Mouse (Mus musculus) embryonic facial prominence, embryonic 11.5 days (tissue): ENCODE measurements around the gene 5730596B20Rik. TPM values are rescaled to one million over a fixed set of nuclear protein-coding genes. Genes with fewer than 3 reads are reported as not detected.

Experiments used
- ATAC-seq: fragments of 200-750 bp; cut with Nextera tagmentation; replicated peaks from 2 replicates; pipeline ENCODE4 v1.8.0; 2017; ENCODE audit warnings: low read depth; ENCODE audit not compliant: insufficient number of reproducible peaks, low FRiP score, low TSS enrichment
- DNase-seq: peaks from one replicate; pipeline ENCODE4 v3.0.0-alpha.2; 2015; ENCODE audit warnings: low spot score
- H3K27ac ChIP-seq: fragments of 300-500 bp; sonication (generic); replicated peaks from 2 replicates; pipeline ENCODE4 v1.5.1; 2014; ENCODE audit warnings: mild to moderate bottlenecking, low read depth, low read length, control low read depth
- H3K27me3 ChIP-seq: fragments of 300-500 bp; sonication (generic); 2 replicates; pipeline ENCODE4 v1.6.1; 2014; ENCODE audit warnings: mild to moderate bottlenecking, low read length, moderate library complexity, mixed read lengths; ENCODE audit not compliant: control insufficient read depth, insufficient read depth
- H3K36me3 ChIP-seq: fragments of 300-500 bp; sonication (generic); replicated peaks from 2 replicates; pipeline ENCODE4 v1.6.1; 2014; ENCODE audit warnings: low read depth, mild to moderate bottlenecking, low read length, moderate library complexity, mixed read lengths; ENCODE audit not compliant: control insufficient read depth, insufficient read depth
- H3K4me1 ChIP-seq: fragments of 300-500 bp; sonication (generic); 2 replicates; pipeline ENCODE4 v1.6.1; 2014; ENCODE audit warnings: low read length, mixed read lengths; ENCODE audit not compliant: control insufficient read depth, insufficient read depth
- H3K4me2 ChIP-seq: fragments of 300-500 bp; sonication (generic); 2 replicates; pipeline ENCODE4 v1.6.1; 2014; ENCODE audit warnings: low read depth, mild to moderate bottlenecking, control low read depth, low read length, moderate library complexity
- H3K4me3 ChIP-seq: fragments of 300-500 bp; sonication (generic); 2 replicates; pipeline ENCODE4 v1.5.1; 2014; ENCODE audit warnings: low read depth, low read length, control low read depth
- H3K9ac ChIP-seq: fragments of 300-500 bp; sonication (generic); replicated peaks from 2 replicates; pipeline ENCODE4 v1.6.1; 2014; ENCODE audit warnings: mild to moderate bottlenecking, control low read depth, low read length
- H3K9me3 ChIP-seq: fragments of 300-500 bp; sonication (generic); replicated peaks from 2 replicates; pipeline ENCODE4 v1.6.1; 2016; ENCODE audit warnings: mild to moderate bottlenecking, low read length, inconsistent platforms, mixed read lengths; ENCODE audit not compliant: control insufficient read depth
- WGBS: fragments of 180-500 bp; shearing (Covaris S2); extraction: QIAGEN DNeasy Blood & Tissue Kit; methylation state at CpG from one replicate; pipeline ENCODE4 v1.1.7; 2014; 5-methylcytosine and 5-hydroxymethylcytosine counted together
- polyA plus RNA-seq: library from polyadenylated mRNA; unstranded; fragments of >200 nt; fragmentation: Nextera tagmentation; extraction: Ambion mirVana; gene quantifications from 2 replicates; pipeline ENCODE4 v1.2.1, GENCODE M21; 2014

Gene 5730596B20Rik
- polyA plus RNA-seq, 1 experiment from 2014 or later: 0.13 TPM

- no peaks in the 10 kb centered on the region for H3K36me3 ChIP-seq
- ATAC-seq (no peak), DNase-seq (no peak)
- no peak overlapping the region for H3K4me2 ChIP-seq
- H3K9me3 ChIP-seq: no peaks in the 10 kb centered on the region
- WGBS: 9% methylated on average over 3 of the region's 3 CpGs
- no peak overlapping the region for H3K4me3 ChIP-seq
- peaks cover 99% of the 10 kb centered on the region for H3K27me3 ChIP-seq
- H3K9ac ChIP-seq: no peak overlapping the region
- H3K4me1 ChIP-seq: peaks cover 1% of the 10 kb centered on the region
- H3K27ac ChIP-seq: no peak overlapping the region
Measured at GRCm38 (mm10) chr6:52180726-52181125, 3.4 kb downstream of the 5730596B20Rik start.

GRCm38 (mm10) chr6:52182030-52182429, 4.7 kb downstream of the 5730596B20Rik start:
- 10% methylated on average over 2 of the region's 2 CpGs for WGBS
- H3K9ac ChIP-seq: no peak overlapping the region
- H3K27ac ChIP-seq: no peak overlapping the region
- H3K27me3 ChIP-seq: peaks cover 99% of the 10 kb centered on the region
- DNase-seq (no peak), ATAC-seq (no peak)
- H3K4me3 ChIP-seq: no peak overlapping the region
- no peaks in the 10 kb centered on the region for H3K9me3 ChIP-seq
- H3K4me1 ChIP-seq: no peaks in the 10 kb centered on the region
- no peaks in the 10 kb centered on the region for H3K36me3 ChIP-seq
- H3K4me2 ChIP-seq: no peak overlapping the region

- DNase-seq: no peak
- WGBS: 7% methylated on average over 1 of the region's 1 CpGs
- peaks cover 99% of the 10 kb centered on the region for H3K27me3 ChIP-seq
- no peak overlapping the region for H3K27ac ChIP-seq
- no peaks in the 10 kb centered on the region for H3K36me3 ChIP-seq
- no peak overlapping the region for H3K4me2 ChIP-seq
- no peak overlapping the region for H3K4me3 ChIP-seq
- H3K4me1 ChIP-seq: no peaks in the 10 kb centered on the region
- no peaks in the 10 kb centered on the region for H3K9me3 ChIP-seq
- ATAC-seq: no peak
- H3K9ac ChIP-seq: no peak overlapping the region
Measured at GRCm38 (mm10) chr6:52182793-52183192, 5.5 kb downstream of the 5730596B20Rik start.

- Histone ChIP-seq H3K27ac (no peak overlapping the region), H3K4me2 (no peak overlapping the region), H3K4me1 (no peaks in the 10 kb centered on the region), H3K27me3 (peaks cover 97% of the 10 kb centered on the region), H3K4me3 (no peak overlapping the region), H3K9me3 (no peaks in the 10 kb centered on the region), H3K36me3 (no peaks in the 10 kb centered on the region), H3K9ac (no peak overlapping the region)
- no peak for DNase-seq
- ATAC-seq: no peak
- WGBS: 10% methylated on average over 10 of the region's 10 CpGs
Measured at GRCm38 (mm10) chr6:52183311-52184080, 6.2 kb downstream of the 5730596B20Rik start.

GRCm38 (mm10) chr6:52184668-52185067, 7.4 kb downstream of the 5730596B20Rik start:
- H3K27ac ChIP-seq: no peak overlapping the region
- DNase-seq (no peak), ATAC-seq (no peak)
- H3K36me3 ChIP-seq: no peaks in the 10 kb centered on the region
- no peaks in the 10 kb centered on the region for H3K4me1 ChIP-seq
- no peaks in the 10 kb centered on the region for H3K9me3 ChIP-seq
- H3K9ac ChIP-seq: no peak overlapping the region
- WGBS: 4% methylated on average over 6 of the region's 6 CpGs
- H3K4me3 ChIP-seq: no peak overlapping the region
- H3K4me2 ChIP-seq: no peak overlapping the region
- H3K27me3 ChIP-seq: peaks cover 96% of the 10 kb centered on the region

GRCm38 (mm10) chr6:52185222-52185621, 7.9 kb downstream of the 5730596B20Rik start:
- WGBS: 1% methylated on average over 19 of the region's 19 CpGs
- ATAC-seq: no peak
- no peak overlapping the region for H3K9ac ChIP-seq
- no peaks in the 10 kb centered on the region for H3K36me3 ChIP-seq
- H3K4me1 ChIP-seq: no peaks in the 10 kb centered on the region
- H3K27ac ChIP-seq: no peak overlapping the region
- H3K4me2 ChIP-seq: no peak overlapping the region
- no peaks in the 10 kb centered on the region for H3K9me3 ChIP-seq
- no peak for DNase-seq
- peaks cover 96% of the 10 kb centered on the region for H3K27me3 ChIP-seq
- H3K4me3 ChIP-seq: no peak overlapping the region

- DNase-seq (no peak), ATAC-seq (no peak)
- no peaks in the 10 kb centered on the region for H3K4me1 ChIP-seq
- no peaks in the 10 kb centered on the region for H3K36me3 ChIP-seq
- 7% methylated on average over 3 of the region's 3 CpGs for WGBS
- no peak overlapping the region for H3K4me2 ChIP-seq
- H3K4me3 ChIP-seq: no peak overlapping the region
- no peaks in the 10 kb centered on the region for H3K9me3 ChIP-seq
- H3K27ac ChIP-seq: no peak overlapping the region
- H3K27me3 ChIP-seq: peaks cover 95% of the 10 kb centered on the region
- no peak overlapping the region for H3K9ac ChIP-seq
Measured at GRCm38 (mm10) chr6:52185834-52186233, 8.5 kb downstream of the 5730596B20Rik start.

- H3K36me3 ChIP-seq: no peaks in the 10 kb centered on the region
- H3K4me1 ChIP-seq: peaks cover 2% of the 10 kb centered on the region; the same call in 1 of the 2 replicates
- H3K4me3 ChIP-seq: no peak overlapping the region
- H3K9me3 ChIP-seq: no peaks in the 10 kb centered on the region
- H3K27ac ChIP-seq: no peak overlapping the region
- H3K9ac ChIP-seq: no peak overlapping the region
- peaks cover 95% of the 10 kb centered on the region for H3K27me3 ChIP-seq
- no peak for ATAC-seq
- H3K4me2 ChIP-seq: no peak overlapping the region
- WGBS: 9% methylated on average over 1 of the region's 1 CpGs
- no peak for DNase-seq
Measured at GRCm38 (mm10) chr6:52186500-52186899, 9.2 kb downstream of the 5730596B20Rik start.
